22 mouse cellular contexts compared by ENCODE assay signal in the genomic region with DNA sequence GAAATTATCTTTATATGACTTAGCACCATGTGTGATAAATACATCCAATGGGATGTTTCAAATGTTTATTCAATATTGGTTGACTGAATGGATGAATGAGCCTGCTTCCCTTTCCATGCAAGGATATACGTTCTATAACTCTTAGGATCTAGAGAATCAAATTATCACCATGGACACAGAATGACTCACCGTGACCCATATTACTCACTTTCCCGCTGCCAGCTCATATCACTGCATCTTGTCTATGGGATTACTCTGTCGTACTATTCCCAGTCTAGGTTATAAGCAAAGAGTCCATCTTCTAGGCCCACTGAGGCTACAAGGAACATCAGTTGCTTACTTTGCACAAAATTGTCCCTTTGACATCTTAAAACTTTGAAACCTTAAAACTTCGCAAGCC.
"Had no signal": no experiment of that assay in that cellular context is flagged by ENCODE, and none has a peak within 500 bp of the region (broad histone marks: within the 10 kb centered on the region; RNA-seq: fewer than 3 reads in every experiment).

No protein-coding gene starts in this region.

- H3K36me3 ChIP-seq: embryonic facial prominence, embryonic 10.5 days; embryonic facial prominence, embryonic 12.5 days; embryonic facial prominence, embryonic 15.5 days; forebrain, embryonic 10.5 days; forebrain, embryonic 12.5 days; forebrain, embryonic 15.5 days; heart, embryonic 10.5 days had no signal

- DNase-seq: cerebellum, postnatal 10 days; cerebellum, postnatal 14 days; cerebellum, postnatal 36 days; embryo, embryonic 11 days; forebrain, postnatal 0 days; gastrocnemius, adult 2 months; gastrocnemius, postnatal 10 days; gastrocnemius, postnatal 14 days; gastrocnemius, postnatal 25 days; gastrocnemius, postnatal 36 days; heart, adult 18-20 months; heart, adult 2 months had no signal

- H3K27me3 ChIP-seq: embryonic facial prominence, embryonic 12.5 days; embryonic facial prominence, embryonic 13.5 days; embryonic facial prominence, embryonic 15.5 days; forebrain, embryonic 12.5 days; forebrain, embryonic 13.5 days; forebrain, embryonic 15.5 days had no signal

- H3K4me3 ChIP-seq: embryonic facial prominence, embryonic 10.5 days; embryonic facial prominence, embryonic 12.5 days; embryonic facial prominence, embryonic 13.5 days; embryonic facial prominence, embryonic 15.5 days; erythroblast, embryonic 14.5 days; forebrain, embryonic 10.5 days; forebrain, embryonic 12.5 days; forebrain, embryonic 13.5 days; forebrain, embryonic 15.5 days; gastrocnemius, adult 2 months; heart, adult 2 months; heart, embryonic 10.5 days had no signal
